Mouse (Mus musculus): Measurements from ENCODE around the gene Sec1. TPM values are rescaled to one million over a fixed set of nuclear protein-coding genes. Genes with fewer than 3 reads are reported as not detected.
A peak's percentile ranks its signal among the peaks of the same experiment; 100 is the strongest.

Sec1 gene
- polyA plus RNA-seq, 1 experiment from 2014 or later, result 0.06 TPM

- H3K36me3 ChIP-seq (ENCODE audit: control insufficient read depth, insufficient read depth, low read length), result peaks cover 38% of the 10 kb centered on the region
- H3K27ac ChIP-seq (ENCODE audit: low read depth, low read length), result peak overlapping the region; percentile 50
- H3K4me2 ChIP-seq (ENCODE audit: low read length), result peak overlapping the region; percentile 98
- H3K4me3 ChIP-seq (ENCODE audit: low read depth, low read length), result no peak overlapping the region
- H3K9me3 ChIP-seq (replicated peaks; ENCODE audit: control insufficient read depth, low read length), result no peaks in the 10 kb centered on the region
- H3K27me3 ChIP-seq (replicated peaks; ENCODE audit: control insufficient read depth, insufficient read depth, low read length), result no peaks in the 10 kb centered on the region
- peaks cover 42% of the 10 kb centered on the region for H3K4me1 ChIP-seq (ENCODE audit: control insufficient read depth, insufficient read depth, low read length)
- 64% methylated on average over 13 of the region's 13 CpGs for WGBS
- DNase-seq (ENCODE audit: low spot score) (no peak), ATAC-seq (no peak)
- H3K9ac ChIP-seq (ENCODE audit: low read length), result no peak overlapping the region
Observed at GRCm38 (mm10) chr7:45708221-45708761, 14.1 kb upstream of the Sec1 start.

DNA sequence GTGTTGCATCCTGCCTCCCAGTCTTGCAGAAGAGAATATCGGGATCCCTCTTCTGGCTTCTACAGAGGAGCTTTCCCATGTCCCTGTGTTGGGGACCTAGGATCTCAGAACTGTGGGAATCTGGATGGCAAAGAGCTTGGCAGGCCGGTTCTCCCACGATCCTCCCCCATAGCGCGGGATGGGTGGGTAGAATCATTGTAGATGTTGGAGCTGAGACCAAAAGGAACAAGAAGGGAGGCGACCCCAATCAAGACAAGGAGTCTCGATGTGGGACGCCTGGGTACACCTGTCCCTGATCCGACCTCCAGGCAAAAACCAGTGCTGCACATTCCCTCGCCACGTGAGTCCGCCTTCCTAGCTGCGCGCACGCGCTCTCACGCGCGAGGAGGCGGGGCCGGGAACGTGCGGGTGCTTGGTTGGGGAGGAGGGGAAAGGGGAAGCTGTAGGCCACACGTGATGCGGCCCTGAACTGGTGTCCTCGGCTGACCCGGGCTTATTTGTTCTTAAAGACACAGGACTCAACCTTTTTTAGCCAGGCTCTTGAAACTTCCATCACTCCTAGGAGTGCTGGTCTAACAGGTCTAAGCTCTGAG is 13.3 kb upstream of the Sec1 start:
- Histone ChIP-seq H3K36me3 (ENCODE audit: control insufficient read depth, insufficient read depth, low read length) (peaks cover 30% of the 10 kb centered on the region), H3K4me2 (ENCODE audit: low read length) (peak overlapping the region; percentile 98), H3K9me3 (replicated peaks; ENCODE audit: control insufficient read depth, low read length) (no peaks in the 10 kb centered on the region), H3K4me3 (ENCODE audit: low read depth, low read length) (peak overlapping the region; percentile 52), H3K27me3 (replicated peaks; ENCODE audit: control insufficient read depth, insufficient read depth, low read length) (no peaks in the 10 kb centered on the region), H3K9ac (ENCODE audit: low read length) (peak overlapping the region; percentile 75; the same call in 1 of the 2 replicates), H3K4me1 (ENCODE audit: control insufficient read depth, insufficient read depth, low read length) (peaks cover 42% of the 10 kb centered on the region), H3K27ac (ENCODE audit: low read depth, low read length) (peak overlapping the region; percentile 63; the same call in 1 of the 2 replicates)
- peak; percentile 87 for DNase-seq (ENCODE audit: low spot score)
- under 1% methylated on average over 27 of the region's 27 CpGs for WGBS
- ATAC-seq, result peak; percentile 4; the same call in 1 of the 2 replicates

- WGBS, result 0% methylated on average over 35 of the region's 45 CpGs
- peaks cover 23% of the 10 kb centered on the region for H3K36me3 ChIP-seq (ENCODE audit: control insufficient read depth, insufficient read depth, low read length)
- H3K27ac ChIP-seq (ENCODE audit: low read depth, low read length), result peak overlapping the region; percentile 63; the same call in 1 of the 2 replicates
Observed at GRCm38 (mm10) chr7:45706721-45707241, 12.6 kb upstream of the Sec1 start.

GRCm38 (mm10) chr7:45705873-45706281 is 11.7 kb upstream of the Sec1 start:
- Histone ChIP-seq H3K27me3 (replicated peaks; ENCODE audit: control insufficient read depth, insufficient read depth, low read length) (no peaks in the 10 kb centered on the region), H3K4me2 (ENCODE audit: low read length) (peak overlapping the region; percentile 98), H3K4me3 (ENCODE audit: low read depth, low read length) (peak overlapping the region; percentile 52), H3K4me1 (ENCODE audit: control insufficient read depth, insufficient read depth, low read length) (peaks cover 46% of the 10 kb centered on the region), H3K27ac (ENCODE audit: low read depth, low read length) (no peak overlapping the region; the same call in 1 of the 2 replicates), H3K9me3 (replicated peaks; ENCODE audit: control insufficient read depth, low read length) (no peaks in the 10 kb centered on the region), H3K36me3 (ENCODE audit: control insufficient read depth, insufficient read depth, low read length) (peaks cover 14% of the 10 kb centered on the region), H3K9ac (ENCODE audit: low read length) (peak overlapping the region; percentile 75)
- 0% methylated on average over 7 of the region's 7 CpGs for WGBS
- ATAC-seq, result no peak
- DNase-seq (ENCODE audit: low spot score), result no peak

More at GRCm38 (mm10) chr7:45706721-45707241, 12.6 kb upstream of the Sec1 start:
- Histone ChIP-seq H3K9me3 (replicated peaks; ENCODE audit: control insufficient read depth, low read length) (no peaks in the 10 kb centered on the region), H3K27me3 (replicated peaks; ENCODE audit: control insufficient read depth, insufficient read depth, low read length) (no peaks in the 10 kb centered on the region), H3K9ac (ENCODE audit: low read length) (peak overlapping the region; percentile 75), H3K4me3 (ENCODE audit: low read depth, low read length) (peak overlapping the region; percentile 52), H3K4me1 (ENCODE audit: control insufficient read depth, insufficient read depth, low read length) (peaks cover 42% of the 10 kb centered on the region), H3K4me2 (ENCODE audit: low read length) (peak overlapping the region; percentile 98)
- DNase-seq (ENCODE audit: low spot score), result peak; percentile 82
- peak; percentile 4; the same call in 1 of the 2 replicates for ATAC-seq

DNA sequence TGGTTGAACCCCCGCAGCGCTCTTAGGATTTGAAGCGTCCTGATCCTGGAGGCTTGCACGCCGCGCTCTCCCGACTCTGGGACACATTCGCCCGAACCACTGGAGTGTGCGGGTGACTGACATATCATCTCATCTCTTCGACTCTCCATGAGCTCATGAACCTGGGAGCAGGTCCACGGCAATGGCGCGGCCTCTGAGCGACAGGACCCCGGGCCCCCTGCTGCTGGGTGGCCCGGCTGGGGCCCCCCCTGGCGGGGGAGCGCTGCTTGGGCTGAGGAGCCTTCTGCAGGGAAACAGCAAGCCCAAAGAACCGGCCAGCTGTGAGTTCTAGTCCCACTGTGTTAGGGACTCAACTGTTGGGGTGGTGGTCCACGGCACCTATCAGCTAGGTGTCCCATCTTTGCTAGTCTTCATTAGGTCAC is 11.3 kb upstream of the Sec1 start:
- peak overlapping the region; percentile 75 for H3K9ac ChIP-seq (ENCODE audit: low read length)
- H3K4me1 ChIP-seq (ENCODE audit: control insufficient read depth, insufficient read depth, low read length), result peaks cover 46% of the 10 kb centered on the region
- peak overlapping the region; percentile 63 for H3K27ac ChIP-seq (ENCODE audit: low read depth, low read length)
- ATAC-seq, result no peak
- H3K4me2 ChIP-seq (ENCODE audit: low read length), result peak overlapping the region; percentile 98
- H3K27me3 ChIP-seq (replicated peaks; ENCODE audit: control insufficient read depth, insufficient read depth, low read length), result no peaks in the 10 kb centered on the region
- WGBS, result 0% methylated on average over 21 of the region's 21 CpGs
- peak overlapping the region; percentile 52 for H3K4me3 ChIP-seq (ENCODE audit: low read depth, low read length)
- peaks cover 10% of the 10 kb centered on the region for H3K36me3 ChIP-seq (ENCODE audit: control insufficient read depth, insufficient read depth, low read length)
- DNase-seq (ENCODE audit: low spot score), result no peak
- no peaks in the 10 kb centered on the region for H3K9me3 ChIP-seq (replicated peaks; ENCODE audit: control insufficient read depth, low read length)

- peaks cover 4% of the 10 kb centered on the region; the same call in 1 of the 2 replicates for H3K36me3 ChIP-seq (ENCODE audit: control insufficient read depth, insufficient read depth, low read length)
- peaks cover 46% of the 10 kb centered on the region for H3K4me1 ChIP-seq (ENCODE audit: control insufficient read depth, insufficient read depth, low read length)
- peak within 1 kb of the TSS; percentile 52 for H3K4me3 ChIP-seq (ENCODE audit: low read depth, low read length)
- H3K27me3 ChIP-seq (replicated peaks; ENCODE audit: control insufficient read depth, insufficient read depth, low read length), result 0 out of 2 replicates have a peak, but pooled peaks cover 4% of the 10 kb centered on the region
- H3K9me3 ChIP-seq (replicated peaks; ENCODE audit: control insufficient read depth, low read length), result no peaks in the 10 kb centered on the region
- DNase-seq (ENCODE audit: low spot score) (peak; percentile 100), ATAC-seq (peak; percentile 86)
- H3K4me2 ChIP-seq (ENCODE audit: low read length), result peak within 1 kb of the TSS; percentile 98
- H3K27ac ChIP-seq (ENCODE audit: low read depth, low read length), result peak within 1 kb of the TSS; percentile 82
- WGBS, result 0% methylated on average over 36 of the region's 36 CpGs
- peak within 1 kb of the TSS; percentile 75 for H3K9ac ChIP-seq (ENCODE audit: low read length)
Observed at GRCm38 (mm10) chr7:45704730-45705442, 10.7 kb upstream of the Sec1 start, which contains the start of gene Dbp. Gene Dbp, plus strand, starts transcription at chr7:45705088.

DNA sequence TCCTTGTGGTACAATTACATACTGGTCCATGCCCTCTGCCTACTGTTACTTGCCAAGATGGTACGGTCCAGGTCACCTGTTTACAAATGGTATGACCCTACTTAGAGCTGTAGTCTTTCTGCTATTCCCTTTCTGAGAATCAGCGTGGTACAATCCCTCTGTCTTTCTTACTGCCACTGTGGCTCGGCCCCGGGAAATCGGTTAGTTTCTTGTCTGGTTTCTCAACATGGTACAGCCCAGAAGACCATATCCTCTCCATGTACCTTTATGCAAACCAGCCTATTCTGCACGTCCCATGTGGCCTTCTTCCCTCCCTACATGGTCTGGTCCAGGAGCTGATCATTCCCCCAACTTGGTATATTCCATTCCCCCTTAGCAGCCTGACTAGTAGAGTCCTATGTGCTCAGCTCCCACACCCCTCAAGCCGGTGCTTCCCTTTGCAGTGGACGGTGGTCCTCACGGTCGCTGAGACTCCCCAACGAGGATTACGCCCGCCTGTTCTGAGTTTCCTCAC is 9.9 kb upstream of the Sec1 start:
- H3K4me3 ChIP-seq (ENCODE audit: low read depth, low read length), result peak overlapping the region; percentile 52
- peak overlapping the region; percentile 98 for H3K4me2 ChIP-seq (ENCODE audit: low read length)
- no peaks in the 10 kb centered on the region for H3K36me3 ChIP-seq (ENCODE audit: control insufficient read depth, insufficient read depth, low read length)
- no peaks in the 10 kb centered on the region for H3K9me3 ChIP-seq (replicated peaks; ENCODE audit: control insufficient read depth, low read length)
- H3K4me1 ChIP-seq (ENCODE audit: control insufficient read depth, insufficient read depth, low read length), result peaks cover 45% of the 10 kb centered on the region
- WGBS, result 2% methylated on average over 13 of the region's 13 CpGs
- peak; percentile 49 for ATAC-seq
- peaks cover 8% of the 10 kb centered on the region; the same call in 1 of the 2 replicates for H3K27me3 ChIP-seq (replicated peaks; ENCODE audit: control insufficient read depth, insufficient read depth, low read length)
- DNase-seq (ENCODE audit: low spot score), result peak; percentile 90
- H3K9ac ChIP-seq (ENCODE audit: low read length), result peak overlapping the region; percentile 38
- peak overlapping the region; percentile 82 for H3K27ac ChIP-seq (ENCODE audit: low read depth, low read length)

GRCm38 (mm10) chr7:45703521-45704033 is 9.4 kb upstream of the Sec1 start:
- H3K4me1 ChIP-seq (ENCODE audit: control insufficient read depth, insufficient read depth, low read length), result peaks cover 40% of the 10 kb centered on the region

More at GRCm38 (mm10) chr7:45703521-45704033, 9.4 kb upstream of the Sec1 start:
- Histone ChIP-seq H3K27ac (ENCODE audit: low read depth, low read length) (peak overlapping the region; percentile 82), H3K27me3 (replicated peaks; ENCODE audit: control insufficient read depth, insufficient read depth, low read length) (peaks cover 12% of the 10 kb centered on the region), H3K36me3 (ENCODE audit: control insufficient read depth, insufficient read depth, low read length) (no peaks in the 10 kb centered on the region), H3K9me3 (replicated peaks; ENCODE audit: control insufficient read depth, low read length) (no peaks in the 10 kb centered on the region), H3K4me2 (ENCODE audit: low read length) (peak overlapping the region; percentile 98), H3K9ac (ENCODE audit: low read length) (peak overlapping the region; percentile 38; the same call in 1 of the 2 replicates), H3K4me3 (ENCODE audit: low read depth, low read length) (peak overlapping the region; percentile 52)
- ATAC-seq (no peak), DNase-seq (ENCODE audit: low spot score) (no peak)
- WGBS, result 35% methylated on average over 12 of the region's 12 CpGs
